Mouse (Mus musculus) left cerebral cortex, postnatal 25 days (tissue): ENCODE measurements at regions not wholly inside any gene's neighbourhood (a gene's known extent, or its start where the extent isn't known, plus 50 kb on each side); places are given as distances from the start of the nearest gene placed in this dataset.

Experiments used
- DNase-seq, 2 experiments: peaks; one replicate each; pipeline ENCODE4 v3.0.0; 2022; ENCODE audit warnings: low spot score in 2 of 2, mixed read lengths in 1 of 2
- intact Hi-C: fragments of 180-260 bp; cut with DNase I; formaldehyde crosslinking; loops from one replicate; pipeline ENCODE4 v1.15.1; 2025

DNA sequence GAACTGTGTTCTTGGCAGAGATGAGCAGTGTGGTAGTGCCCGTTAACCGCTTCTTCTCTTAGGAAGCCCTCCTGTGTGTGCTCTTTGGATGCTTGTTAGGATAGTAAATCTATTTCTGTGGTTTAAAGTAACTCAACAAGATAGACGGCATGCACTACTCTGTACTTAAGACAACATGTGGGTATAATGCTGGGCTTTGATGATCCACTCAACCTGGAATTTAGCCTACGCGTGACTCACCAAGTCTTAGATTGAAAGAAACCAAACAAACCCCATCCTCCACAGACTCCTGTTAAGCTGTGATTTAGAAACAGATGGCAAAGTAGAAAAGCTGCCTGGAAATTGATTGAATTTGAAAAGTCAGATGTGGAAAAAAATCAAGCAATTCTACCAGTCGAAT, 673.5 kb downstream of the Olfm4 start:
- intact Hi-C loops: no loop called here

DNA sequence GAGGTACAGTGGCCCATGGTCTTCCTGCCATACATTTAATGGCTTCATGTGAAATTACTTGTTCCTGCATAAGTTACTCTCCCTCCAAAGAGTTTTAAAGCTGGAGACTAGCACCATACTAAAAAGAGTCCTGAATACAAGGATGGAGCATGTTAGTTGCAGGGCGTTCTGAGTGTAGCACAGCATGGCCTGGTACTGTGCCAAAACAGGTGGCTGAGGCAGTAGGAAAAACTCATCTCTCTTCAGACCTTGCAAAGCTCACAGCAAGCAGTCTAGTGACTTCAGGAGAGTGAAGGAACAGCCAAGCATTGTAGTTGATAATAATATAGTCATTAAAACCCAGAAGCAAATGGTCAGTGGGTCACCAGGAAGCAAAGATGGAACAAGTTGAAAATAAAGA, 699.0 kb downstream of the Olfm4 start:
- no peak for DNase-seq
- intact Hi-C loops: no loop called here

More for the DNA sequence above, 673.5 kb downstream of the Olfm4 start:
- peak; percentile 32 to 81 for DNase-seq

DNA sequence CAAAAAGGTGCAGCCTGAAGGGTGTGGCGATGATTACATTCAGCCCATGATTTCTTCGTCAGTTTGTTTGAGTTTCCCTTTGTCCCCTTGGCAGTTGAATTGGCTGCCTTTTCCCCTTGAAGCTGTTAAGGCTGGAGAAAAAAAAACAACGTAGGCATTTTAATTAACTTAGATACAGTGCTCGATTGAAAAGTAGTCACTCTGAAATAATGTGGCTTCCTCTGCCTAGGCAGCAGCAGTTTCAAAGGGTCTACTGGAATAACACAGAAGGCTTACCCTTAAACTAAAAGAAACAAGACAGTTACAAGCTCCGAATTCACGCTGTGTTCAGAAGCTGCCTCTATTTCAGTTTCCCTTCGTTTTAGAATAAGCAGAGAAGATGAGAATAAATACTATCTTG, 699.4 kb downstream of the Olfm4 start:
- DNase-seq: peak; percentile 6 to 7
- intact Hi-C loops: no loop called here

DNA sequence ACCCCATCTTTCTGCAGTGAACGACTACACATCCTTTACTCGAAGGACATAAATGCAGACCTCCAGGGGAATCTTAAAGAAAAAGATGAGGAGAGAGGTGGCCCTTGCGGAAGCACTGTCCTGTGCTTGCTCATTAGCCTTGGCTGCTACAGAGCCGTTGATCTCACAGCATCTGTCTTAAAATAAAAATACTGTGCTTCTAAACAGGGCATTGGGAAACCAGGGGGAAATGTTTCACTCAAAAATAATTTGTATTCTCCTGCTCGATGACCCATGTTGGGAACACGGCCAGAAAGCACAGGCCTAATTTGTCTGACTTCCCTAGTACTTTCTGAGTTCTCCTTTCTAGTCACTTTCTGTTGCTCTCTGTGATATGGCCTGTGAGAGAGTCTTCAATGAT, 699.8 kb downstream of the Olfm4 start:
- intact Hi-C loops: no loop called here
- DNase-seq: peak in 1 of 2 experiments; percentile 7

DNA sequence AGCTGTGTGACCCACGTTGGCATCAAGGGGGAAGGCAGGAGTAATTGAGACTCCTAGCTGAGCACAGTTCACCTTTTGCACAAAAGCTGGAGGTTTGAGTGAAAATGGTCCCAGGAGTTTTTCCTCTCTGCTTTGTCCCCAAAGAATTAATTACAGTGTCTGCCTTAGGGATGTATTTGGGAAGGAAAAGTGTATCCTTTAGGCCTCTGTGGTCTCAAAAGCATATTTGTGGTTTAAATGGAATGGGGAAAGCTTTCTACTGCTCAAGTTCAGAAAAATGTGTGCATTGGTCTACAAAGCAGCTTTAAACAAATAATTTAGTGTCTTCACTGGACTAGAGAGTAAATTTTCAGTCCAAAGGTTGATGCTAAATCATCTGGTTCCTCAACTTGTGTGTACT, 706.6 kb downstream of the Olfm4 start:
- intact Hi-C loops: no loop called here
- DNase-seq: no peak

DNA sequence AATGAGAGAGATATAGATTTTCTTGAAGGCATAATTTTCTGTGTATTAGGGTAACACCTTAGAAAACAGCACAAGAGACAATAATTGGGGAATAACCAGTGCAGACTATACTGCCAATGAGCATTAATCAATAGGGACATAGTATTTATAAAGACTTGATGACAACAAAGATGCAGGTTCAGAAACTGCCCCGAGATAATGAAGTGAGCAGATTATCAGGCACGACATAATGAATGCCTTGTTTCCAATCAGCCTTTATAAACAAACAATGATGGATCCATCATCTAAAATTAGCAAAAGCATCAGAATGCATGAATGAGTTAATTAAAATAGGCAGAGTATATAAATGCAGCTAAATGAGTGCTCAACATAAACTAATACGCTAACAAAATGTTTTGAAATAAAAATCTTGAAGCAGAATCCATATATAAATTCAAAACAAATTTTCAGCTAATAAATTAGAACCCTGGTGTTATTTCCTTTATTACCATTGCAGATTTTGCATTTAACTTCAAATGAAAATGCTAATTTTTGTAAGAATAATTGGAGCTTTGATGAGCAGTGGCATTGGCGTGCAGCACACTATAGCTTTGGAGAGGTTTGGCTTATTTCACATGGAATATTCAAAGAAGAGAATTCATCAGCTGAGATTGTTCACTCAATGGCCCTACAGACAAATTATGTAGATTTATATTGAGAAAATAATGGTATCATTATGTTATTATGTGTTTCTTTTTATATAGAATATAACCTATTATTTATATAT, 739.1 kb downstream of the Olfm4 start:
- intact Hi-C loops: no loop called here
- no peak for DNase-seq

DNA sequence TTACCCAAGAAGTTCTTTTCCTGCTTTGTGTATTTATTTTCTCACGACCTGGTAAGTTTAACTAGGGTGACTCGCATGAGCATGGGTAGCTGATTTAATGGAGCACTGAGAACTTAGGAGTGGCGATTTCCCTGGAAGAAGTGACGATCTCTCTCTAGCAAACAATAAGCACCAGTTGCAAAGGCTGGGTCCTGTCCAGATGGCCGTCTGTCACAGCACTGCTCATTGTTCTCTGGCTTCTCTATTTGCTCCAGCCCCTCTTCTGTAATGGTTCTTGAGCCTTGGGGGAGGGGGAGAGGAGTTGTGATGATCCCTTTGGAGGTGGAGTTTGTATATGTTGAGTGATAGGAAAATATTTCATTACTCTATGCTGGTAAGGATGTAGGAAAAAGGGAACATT, 747.3 kb downstream of the Olfm4 start:
- intact Hi-C loops: no loop called here
- no peak for DNase-seq
